14 mouse cellular contexts compared by ENCODE assay signal in genomic region chr6:95936504-95936903, GRCm38 (mm10).
"Had no signal": no experiment of that assay in that cellular context is flagged by ENCODE, and none has a peak within 500 bp of the region (broad histone marks: within the 10 kb centered on the region; RNA-seq: fewer than 3 reads in every experiment).

No protein-coding gene starts in this region.

- H3K36me3 ChIP-seq: limb, embryonic 13.5 days; midbrain, embryonic 13.5 days; neural tube, embryonic 15.5 days had no signal

- H3K27ac ChIP-seq: kidney, postnatal 0 days; limb, embryonic 13.5 days; midbrain, embryonic 13.5 days; neural tube, embryonic 15.5 days had no signal

- H3K4me1 ChIP-seq: limb, embryonic 13.5 days; midbrain, embryonic 13.5 days; neural tube, embryonic 15.5 days had no signal

- ATAC-seq: midbrain, embryonic 13.5 days had no signal

- H3K4me3 ChIP-seq: limb, embryonic 13.5 days; midbrain, embryonic 13.5 days; myocyte; neural tube, embryonic 15.5 days had no signal

- H3K9ac ChIP-seq: limb, embryonic 13.5 days; midbrain, embryonic 13.5 days; neural tube, embryonic 15.5 days had no signal

- H3K9me3 ChIP-seq: limb, embryonic 13.5 days; midbrain, embryonic 13.5 days; neural tube, embryonic 15.5 days had no signal

- DNase-seq: kidney, adult 11 months; kidney, adult 9 months; kidney, postnatal 4 days; left cerebral cortex, postnatal 4 days; lung, adult 18-20 months; lung, postnatal 14 days; right cerebral cortex, adult 18-20 months; thymus, adult 2 months; thymus, postnatal 25 days had no signal

- H3K4me2 ChIP-seq: limb, embryonic 13.5 days; midbrain, embryonic 13.5 days; neural tube, embryonic 15.5 days had no signal

- H3K27me3 ChIP-seq: limb, embryonic 13.5 days; midbrain, embryonic 13.5 days; neural tube, embryonic 15.5 days had no signal
